Mouse (Mus musculus) thymus, adult 2 months (tissue): Measurements from ENCODE around the gene Akap2. TPM values are rescaled to one million over a fixed set of nuclear protein-coding genes. Genes with fewer than 3 reads are reported as not detected.

ENCODE experiments used
- DNase-seq: peaks from one replicate; pipeline ENCODE4 v3.0.0; 2021
- H3K27ac ChIP-seq: fragments of 200-500 bp; 2 replicates; pipeline ENCODE4 v1.5.1; 2012; ENCODE audit warnings: low read length, control low read depth; ENCODE audit not compliant: control insufficient read depth, insufficient read depth
- H3K27me3 ChIP-seq: fragments of 200-500 bp; 2 replicates; pipeline ENCODE4 v1.6.1; 2012; ENCODE audit warnings: mild to moderate bottlenecking, low read length, moderate library complexity, mixed read lengths; ENCODE audit not compliant: control insufficient read depth, insufficient read depth
- H3K36me3 ChIP-seq: fragments of 200-500 bp; 2 replicates; pipeline ENCODE4 v1.6.1; 2012; ENCODE audit warnings: mild to moderate bottlenecking, low read length, moderate library complexity; ENCODE audit not compliant: control insufficient read depth, insufficient read depth
- H3K4me1 ChIP-seq: fragments of 200-500 bp; replicated peaks from 2 replicates; pipeline ENCODE4 v1.6.1; 2012; ENCODE audit warnings: low read length; ENCODE audit not compliant: control insufficient read depth, insufficient read depth
- H3K4me3 ChIP-seq: fragments of 200-500 bp; 2 replicates; pipeline ENCODE4 v1.5.1; 2012; ENCODE audit warnings: mild to moderate bottlenecking, low read length, control low read depth, moderate library complexity; ENCODE audit not compliant: control insufficient read depth, insufficient read depth
- CTCF ChIP-seq: fragments of 200-500 bp; IDR thresholded peaks from 2 replicates; pipeline ENCODE4 v1.5.1; 2012; ENCODE audit warnings: mild to moderate bottlenecking, control low read depth, low read length, moderate library complexity, borderline replicate concordance; ENCODE audit not compliant: control insufficient read depth, poor library complexity, insufficient read depth; ENCODE audit errors: extremely low read depth
- POLR2A ChIP-seq: fragments of 200-500 bp; IDR thresholded peaks from 2 replicates; pipeline ENCODE4 v1.6.1; 2012; ENCODE audit warnings: mild to moderate bottlenecking, low read length, control low read depth, moderate library complexity; ENCODE audit not compliant: control insufficient read depth, poor library complexity, insufficient read depth; ENCODE audit errors: extremely low read depth
- WGBS: fragments of 180-500 bp; shearing (Covaris S2); methylation state at CpG from one replicate; pipeline ENCODE4 v1.1.7; 2018; 5-methylcytosine and 5-hydroxymethylcytosine counted together
- polyA plus RNA-seq: library from polyadenylated mRNA; depleted of rRNA; stranded (reverse); fragments of >200 nt; gene quantifications from 2 replicates; pipeline ENCODE4 v1.2.3, GENCODE M21; 2012

Akap2 gene
- polyA plus RNA-seq, 1 experiment: 99.2 TPM

DNA sequence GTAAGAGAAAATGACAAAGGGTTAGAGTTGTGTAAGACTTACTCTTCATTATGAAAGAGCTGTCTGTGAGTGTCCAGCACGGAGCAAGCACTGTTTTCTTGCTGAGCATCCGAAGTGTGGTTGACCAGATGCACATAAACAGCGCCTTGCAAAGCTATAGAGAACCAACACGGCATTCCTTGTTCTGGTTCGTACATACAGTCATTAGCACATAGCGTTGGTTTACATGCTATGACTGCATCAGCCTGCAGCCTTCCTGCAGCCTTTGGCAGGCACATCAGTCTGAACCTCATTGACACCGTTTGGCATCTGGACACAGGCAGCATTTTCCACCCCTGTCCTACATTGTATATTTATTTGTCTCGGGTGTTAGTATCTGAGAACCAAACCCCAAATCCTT lies 98.7 kb downstream of the Akap2 start:
- WGBS: over 99% methylated on average over 8 of the region's 8 CpGs
- no peak for TF ChIP-seq CTCF
- no peak for TF ChIP-seq POLR2A

DNA sequence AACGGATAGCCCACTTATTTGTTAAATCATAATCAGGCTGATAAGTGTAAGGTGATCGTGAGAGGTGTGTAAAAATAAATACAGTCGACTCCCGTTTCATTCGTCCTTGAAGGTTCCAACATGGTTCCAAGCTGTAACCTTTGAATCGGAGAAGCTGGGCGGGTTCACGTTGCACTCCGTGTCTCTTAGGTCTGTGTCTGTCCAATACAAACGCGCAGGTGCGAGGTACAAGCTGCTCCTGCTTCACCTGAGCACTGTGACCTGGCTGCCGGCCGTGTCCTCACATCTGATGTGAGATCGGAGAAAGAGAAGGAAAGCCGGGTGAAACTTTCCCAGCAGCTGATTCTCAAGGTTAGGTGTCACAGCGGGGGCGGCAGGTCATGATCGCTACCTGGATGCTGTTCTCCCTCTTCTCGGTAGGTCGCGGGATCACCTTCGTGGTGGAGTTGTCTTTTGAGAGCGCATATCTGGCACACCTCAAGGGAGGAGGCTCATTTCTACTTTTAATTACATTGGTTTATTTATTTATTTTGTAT lies 103.5 kb downstream of the Akap2 start:
- no peak overlapping the region; the same call in 1 of the 2 replicates for H3K27ac ChIP-seq

More for the DNA sequence above, 98.7 kb downstream of the Akap2 start:
- Histone ChIP-seq H3K27ac (no peak overlapping the region), H3K4me3 (no peak overlapping the region), H3K36me3 (no peaks in the 10 kb centered on the region), H3K4me1 (peaks cover 31% of the 10 kb centered on the region), H3K27me3 (no peaks in the 10 kb centered on the region)
- no peak for DNase-seq

GRCm38 (mm10) chr4:57821556-57822356 lies 104.3 kb downstream of the Akap2 start:
- TF ChIP-seq POLR2A (no peak), CTCF (0 out of 2 replicates have a peak, but pooled peaks have one; percentile 14)

More for the DNA sequence above, 103.5 kb downstream of the Akap2 start:
- 92% methylated on average over 24 of the region's 24 CpGs for WGBS
- DNase-seq: no peak
- Histone ChIP-seq H3K27me3 (no peaks in the 10 kb centered on the region), H3K4me3 (no peak overlapping the region), H3K4me1 (peaks cover 25% of the 10 kb centered on the region), H3K36me3 (no peaks in the 10 kb centered on the region)
- TF ChIP-seq CTCF (no peak), POLR2A (no peak)

DNA sequence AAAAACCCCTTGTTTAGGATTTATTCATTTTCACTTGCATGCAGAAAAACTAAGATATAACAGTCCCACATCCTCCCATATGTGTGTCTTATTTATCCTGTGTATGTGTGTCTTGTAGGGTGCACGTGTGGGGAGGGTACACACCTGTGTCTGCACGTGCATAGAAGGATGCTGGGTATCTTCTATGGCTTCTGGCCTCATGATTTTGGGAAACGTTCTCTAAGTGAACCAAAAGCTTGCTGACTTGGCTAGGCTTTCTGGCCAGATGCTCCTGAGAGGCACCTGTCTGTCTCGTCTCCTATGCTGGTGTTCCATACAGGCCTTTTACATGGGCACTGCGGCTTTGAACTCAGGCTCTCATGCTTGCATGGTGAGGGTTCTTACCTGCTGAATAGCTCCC lies 105.2 kb downstream of the Akap2 start:
- DNase-seq: peak; percentile 65
- 43% methylated on average over 5 of the region's 5 CpGs for WGBS
- peak overlapping the region; percentile 86 for H3K27ac ChIP-seq

More at GRCm38 (mm10) chr4:57821556-57822356, 104.3 kb downstream of the Akap2 start:
- no peak for DNase-seq
- peaks cover 25% of the 10 kb centered on the region for H3K4me1 ChIP-seq
- no peaks in the 10 kb centered on the region for H3K36me3 ChIP-seq
- H3K27ac ChIP-seq: peak overlapping the region; percentile 86
- H3K4me3 ChIP-seq: no peak overlapping the region
- H3K27me3 ChIP-seq: no peaks in the 10 kb centered on the region
- WGBS: 41% methylated on average over 11 of the region's 11 CpGs

DNA sequence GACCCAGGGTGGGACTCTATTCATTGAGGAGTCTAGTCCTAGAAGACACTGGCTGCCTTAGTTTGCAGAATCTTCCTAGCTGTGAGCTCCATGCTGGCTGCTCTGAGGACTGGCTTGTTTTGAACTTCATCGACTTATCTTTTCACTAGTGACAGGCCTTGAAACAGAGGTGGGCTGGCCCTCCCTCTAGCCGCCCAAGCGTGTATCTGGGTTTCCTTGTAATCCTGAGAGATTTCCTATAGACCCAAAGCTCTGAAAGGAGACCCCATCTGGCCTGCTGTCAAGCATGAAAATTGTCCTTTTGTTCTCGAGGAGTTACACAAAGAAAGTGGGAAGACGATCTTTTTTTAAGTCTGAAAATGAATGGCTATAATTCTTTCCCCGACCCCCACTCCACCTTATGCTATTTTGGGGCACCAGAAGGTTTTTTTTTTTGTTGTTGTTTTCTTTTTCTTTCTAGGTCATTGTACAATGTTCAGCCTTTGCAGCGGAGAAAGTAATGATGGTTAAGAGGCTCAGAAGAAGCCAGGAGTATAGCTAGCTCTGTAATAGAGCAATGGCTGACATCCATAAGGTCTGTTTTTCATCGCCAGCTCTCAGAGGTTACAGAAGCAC lies 107.3 kb downstream of the Akap2 start:
- no peak overlapping the region for H3K4me3 ChIP-seq
- H3K4me1 ChIP-seq: peaks cover 25% of the 10 kb centered on the region
- no peaks in the 10 kb centered on the region for H3K36me3 ChIP-seq
- no peak for DNase-seq
- 87% methylated on average over 8 of the region's 8 CpGs for WGBS
- H3K27me3 ChIP-seq: no peaks in the 10 kb centered on the region
- no peak for TF ChIP-seq CTCF
- no peak for TF ChIP-seq POLR2A
- no peak overlapping the region for H3K27ac ChIP-seq

More for the DNA sequence above, 105.2 kb downstream of the Akap2 start:
- Histone ChIP-seq H3K27me3 (no peaks in the 10 kb centered on the region), H3K4me1 (peaks cover 25% of the 10 kb centered on the region), H3K4me3 (no peak overlapping the region), H3K36me3 (no peaks in the 10 kb centered on the region)
- TF ChIP-seq CTCF: no peak
- TF ChIP-seq POLR2A: no peak

DNA sequence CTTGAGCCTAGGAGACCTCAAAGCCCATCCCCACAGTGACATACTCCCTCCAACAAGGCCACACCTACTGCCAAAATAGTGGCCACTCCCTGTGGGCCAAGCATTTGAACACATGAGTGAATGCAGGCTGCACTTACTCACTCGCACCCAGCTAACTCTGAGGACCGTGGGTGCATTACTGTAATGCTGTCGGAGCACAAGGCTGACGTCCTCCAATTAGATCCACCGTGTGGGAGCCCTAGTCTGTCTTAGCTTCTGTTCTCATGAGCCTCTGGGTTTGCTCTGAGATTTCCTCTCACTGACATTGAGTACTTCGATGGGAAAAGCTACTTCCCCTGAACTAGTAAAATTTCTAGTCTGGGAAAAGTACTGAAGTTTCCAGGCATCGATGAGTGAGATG lies 108.8 kb downstream of the Akap2 start:
- Histone ChIP-seq H3K4me1 (peaks cover 24% of the 10 kb centered on the region), H3K27ac (no peak overlapping the region), H3K4me3 (no peak overlapping the region), H3K27me3 (no peaks in the 10 kb centered on the region), H3K36me3 (no peaks in the 10 kb centered on the region)
- no peak for TF ChIP-seq POLR2A
- TF ChIP-seq CTCF: no peak
- DNase-seq: no peak
- 95% methylated on average over 7 of the region's 7 CpGs for WGBS

DNA sequence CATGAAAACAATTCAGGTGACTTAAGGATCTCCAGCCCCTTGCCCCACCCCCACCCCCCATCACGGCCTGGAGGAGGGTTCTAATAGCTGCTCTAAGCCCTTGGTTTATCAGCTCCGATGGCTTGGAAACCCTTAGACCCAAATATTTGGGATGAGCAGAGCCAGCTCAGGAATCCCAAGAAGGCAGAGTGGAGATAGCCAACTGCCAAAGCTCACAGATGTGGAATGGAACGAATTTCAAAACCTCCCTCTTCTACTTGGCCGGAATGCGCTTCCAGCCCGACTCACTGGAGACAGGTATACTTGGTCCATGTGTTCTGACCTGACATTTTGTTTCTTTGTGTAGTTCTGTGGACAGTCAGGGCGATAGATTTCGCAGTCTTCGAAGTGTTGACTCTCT lies 111.7 kb downstream of the Akap2 start:
- Histone ChIP-seq H3K27me3 (no peaks in the 10 kb centered on the region), H3K27ac (no peak overlapping the region), H3K36me3 (no peaks in the 10 kb centered on the region), H3K4me1 (peaks cover 25% of the 10 kb centered on the region), H3K4me3 (no peak overlapping the region)
- 96% methylated on average over 9 of the region's 9 CpGs for WGBS
- no peak for TF ChIP-seq POLR2A
- no peak for TF ChIP-seq CTCF
- DNase-seq: no peak
